Mouse (Mus musculus) B cell, adult 67 days (primary cell): Measurements from ENCODE around the gene Cyp2d34. TPM values are rescaled to one million over a fixed set of nuclear protein-coding genes. Genes with fewer than 3 reads are reported as not detected.

Source experiments
- total RNA-seq, 2 experiments: library from RNA; stranded (reverse); gene quantifications; 4 replicates each; pipeline ENCODE4 v1.2.4; 2023

Gene Cyp2d34
- not detected for total RNA-seq

DNA sequence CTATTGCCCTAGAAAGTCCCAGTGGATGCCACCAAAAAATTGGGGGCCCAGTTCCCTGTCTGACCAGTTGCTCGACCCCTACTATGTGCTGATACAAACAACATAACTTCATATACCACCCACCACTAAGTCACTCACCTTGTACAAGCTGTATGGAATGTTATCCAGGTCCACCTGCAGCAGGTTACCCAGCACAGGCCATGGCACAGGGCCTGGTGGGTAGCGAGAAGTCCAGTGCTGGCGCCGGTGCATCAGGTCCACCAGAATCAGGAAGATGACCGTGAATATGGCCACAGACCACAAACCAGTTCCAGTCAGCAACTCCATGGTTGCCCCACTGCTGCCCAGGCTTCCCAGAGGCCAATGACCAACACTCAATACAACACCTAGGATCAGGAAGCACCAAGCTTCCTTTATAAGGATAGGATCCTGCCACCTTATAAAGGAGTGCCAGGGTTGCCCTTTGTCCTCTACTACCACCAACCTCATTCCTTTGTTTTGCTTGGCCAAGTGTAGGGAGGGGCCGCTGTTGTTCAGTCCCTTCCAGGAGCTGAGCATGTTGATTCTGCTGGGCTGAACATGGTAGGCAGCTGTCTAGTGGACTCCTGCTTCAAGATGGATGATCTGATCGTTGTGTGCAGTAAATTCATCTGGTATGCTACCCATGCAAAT, at the start of gene Cyp2d34:
TSS of gene Cyp2d34 (minus strand) at position 416 of the 672 bp plus-strand sequence.

Other genes starting within 250 kb of the Cyp2d34 start
- gene Cyp2d22, start 240.7 kb downstream of the Cyp2d34 start, total RNA-seq, result 1 to 10 TPM; 5.9 to 10.0 TPM
- gene Cyp2d11, start 226.9 kb downstream of the Cyp2d34 start, total RNA-seq, result not detected
- gene Cyp2d10, start 213.8 kb downstream of the Cyp2d34 start, total RNA-seq, result not detected
- gene Cyp2d9, start 187.5 kb downstream of the Cyp2d34 start, total RNA-seq, result not detected
- gene Cyp2d12, start 65.9 kb downstream of the Cyp2d34 start, total RNA-seq, result not detected
- not detected for gene Cyp2d40, start 143.2 kb upstream of the Cyp2d34 start, total RNA-seq
- gene Cyp2d26, start 173.3 kb upstream of the Cyp2d34 start, total RNA-seq, result 1 to 10 TPM in 1 of 2 experiments, under 1 TPM in 1; 0.41 to 2.0 TPM